Mouse (Mus musculus) cerebellum, postnatal 14 days (tissue): ENCODE measurements around the gene Dennd4a.
"Not testable (repeated sequence)": the region's sequence is repeated elsewhere in the genome, so short reads cannot be mapped to it uniquely, and the experiment has no call there.

ENCODE experiments used
- DNase-seq, 2 experiments: peaks; one replicate each; pipeline ENCODE4 v3.0.0; 2021; ENCODE audit warnings: mixed read lengths in 2 of 2

Gene Dennd4a

DNA sequence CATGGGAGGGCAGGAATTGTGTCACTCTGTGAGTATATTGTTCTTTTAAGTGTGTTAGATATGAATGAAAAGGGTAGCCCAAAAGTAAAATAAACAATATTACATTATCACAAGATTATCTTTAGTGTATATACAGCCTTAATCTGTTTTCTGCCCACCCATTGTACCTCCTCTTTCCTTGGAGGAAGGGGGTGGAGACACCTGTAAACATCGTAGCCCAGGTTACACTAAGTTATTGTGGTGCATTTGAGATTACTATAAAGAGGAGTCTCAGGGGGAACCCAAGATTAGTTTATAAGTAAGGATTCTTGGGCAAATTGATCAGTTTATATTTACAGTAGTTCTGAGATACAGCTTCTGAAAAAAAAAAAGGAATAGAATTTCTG lies 1.3 kb downstream of the Dennd4a start:
- DNase-seq = no peak

DNA sequence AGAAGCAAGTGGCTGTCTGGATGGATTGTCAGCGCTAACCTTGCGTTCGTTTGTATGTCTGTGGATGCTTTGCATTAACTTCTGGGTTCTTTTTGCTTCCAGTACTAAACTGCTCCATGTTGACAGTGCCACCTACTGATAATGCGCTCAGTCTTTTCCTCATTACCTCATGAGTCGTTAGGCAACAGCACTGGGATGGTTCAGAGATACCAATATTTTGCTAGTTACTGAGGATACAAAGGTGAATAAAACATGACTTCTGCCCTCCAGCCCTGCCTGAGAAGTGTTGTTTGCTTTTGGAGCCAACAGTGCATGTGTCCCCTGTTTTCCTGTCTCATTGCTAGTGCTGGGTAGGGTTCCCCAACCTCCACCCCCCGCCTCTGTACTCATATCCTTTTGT lies 3.1 kb downstream of the Dennd4a start:
- no peak for DNase-seq

DNA sequence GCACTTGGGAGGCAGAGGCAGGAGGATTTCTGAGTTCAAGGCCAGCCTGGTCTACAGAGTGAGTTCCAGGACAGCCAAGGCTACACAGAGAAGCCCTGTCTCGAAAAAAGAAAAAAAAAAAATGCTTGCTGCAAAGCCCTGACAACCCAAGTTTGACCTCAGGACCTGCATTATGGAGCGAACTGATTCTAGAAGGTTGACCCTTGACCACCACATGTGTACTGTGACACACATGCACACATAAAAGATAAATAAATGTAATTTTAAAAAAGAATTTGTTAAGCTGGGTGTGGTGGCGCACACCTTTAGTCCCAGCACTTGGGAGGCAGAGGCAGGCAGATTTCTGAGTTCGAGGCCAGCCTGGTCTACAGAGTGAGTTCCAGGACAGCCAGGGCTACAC lies 8.5 kb downstream of the Dennd4a start:
- not testable (repeated sequence) for DNase-seq

DNA sequence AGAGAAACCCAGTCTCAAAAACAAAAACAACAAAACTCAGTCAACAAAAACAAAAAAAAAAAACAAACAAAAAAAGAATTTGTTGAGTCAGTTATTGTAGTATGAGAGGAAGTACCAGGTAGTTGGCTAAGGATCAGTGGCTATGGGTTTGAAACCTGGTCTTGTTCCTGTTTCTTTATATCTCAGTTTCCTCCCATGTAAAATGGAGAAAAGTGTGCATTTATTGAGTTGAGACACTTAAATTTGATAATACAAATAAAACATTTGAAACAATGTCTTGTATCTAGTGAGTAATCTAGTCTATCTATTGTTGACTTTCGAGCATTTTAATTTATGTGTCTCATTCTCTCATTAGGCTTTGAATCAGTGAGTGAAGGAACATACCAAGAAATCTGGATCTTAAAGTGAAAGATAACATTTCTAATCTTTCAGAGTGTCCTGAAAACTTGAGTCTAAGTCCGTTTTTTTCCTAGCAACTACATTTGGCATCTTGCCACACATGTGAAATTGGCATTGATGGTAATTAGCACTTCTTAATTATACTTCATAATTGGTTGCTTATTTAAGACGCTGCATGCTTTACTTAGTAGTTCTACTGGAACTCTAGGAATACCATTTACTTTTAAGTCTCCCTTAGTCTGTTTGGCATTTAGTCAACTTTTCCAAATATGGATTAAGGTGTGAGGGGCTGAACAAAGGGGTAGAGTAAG lies 9.1 kb downstream of the Dennd4a start:
- no peak for DNase-seq

DNA sequence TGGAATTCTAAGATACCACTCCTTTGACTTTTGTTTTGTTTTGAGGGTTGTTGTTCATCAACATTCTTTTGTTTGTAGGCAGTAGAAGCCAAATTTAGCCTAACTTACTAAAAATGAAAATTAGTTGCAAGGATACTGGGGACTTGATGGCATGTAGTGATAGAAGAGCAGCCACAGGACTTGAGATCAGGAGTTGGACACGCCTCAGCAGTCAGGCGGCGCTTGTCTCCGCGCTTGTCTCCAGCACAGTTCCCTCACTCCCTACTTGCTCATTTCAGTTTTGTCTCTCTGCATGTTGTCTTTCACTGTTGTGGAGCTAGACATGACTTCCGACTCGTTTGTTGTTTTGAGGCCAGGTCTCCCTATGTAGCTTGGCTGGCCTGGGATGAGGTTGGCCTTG lies 11.1 kb downstream of the Dennd4a start:
- peak in 1 of 2 experiments; percentile 13 for DNase-seq

DNA sequence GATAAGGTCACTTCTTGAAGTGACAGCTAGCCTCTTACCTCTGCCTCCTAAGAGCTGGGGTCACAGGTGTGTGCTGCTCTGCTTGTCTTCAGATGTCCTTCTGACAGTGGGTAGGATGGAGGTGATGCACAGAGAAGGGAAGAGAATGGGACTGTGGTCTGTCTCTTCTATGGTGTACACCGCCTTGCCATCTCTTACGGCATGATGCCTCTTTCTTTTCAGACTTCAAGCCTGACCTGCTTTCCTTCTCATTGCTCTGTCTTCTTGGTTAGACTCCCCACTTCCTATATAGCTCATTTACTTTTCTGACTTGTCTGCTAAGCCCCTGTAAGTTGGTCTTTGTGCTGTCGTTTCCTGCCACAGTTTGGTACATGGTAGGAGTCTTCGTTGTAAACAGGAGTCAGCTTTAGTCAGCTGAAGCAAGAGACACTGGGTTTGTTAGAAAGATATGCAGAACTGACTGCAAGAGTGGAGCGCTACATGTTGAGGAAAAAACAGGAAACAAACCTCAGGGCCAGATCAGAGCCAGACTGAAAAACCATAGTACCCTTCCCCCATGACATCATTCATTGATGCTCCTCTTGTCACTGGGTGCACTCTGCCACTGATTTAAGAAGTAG lies 13.4 kb downstream of the Dennd4a start:
- no peak for DNase-seq

DNA sequence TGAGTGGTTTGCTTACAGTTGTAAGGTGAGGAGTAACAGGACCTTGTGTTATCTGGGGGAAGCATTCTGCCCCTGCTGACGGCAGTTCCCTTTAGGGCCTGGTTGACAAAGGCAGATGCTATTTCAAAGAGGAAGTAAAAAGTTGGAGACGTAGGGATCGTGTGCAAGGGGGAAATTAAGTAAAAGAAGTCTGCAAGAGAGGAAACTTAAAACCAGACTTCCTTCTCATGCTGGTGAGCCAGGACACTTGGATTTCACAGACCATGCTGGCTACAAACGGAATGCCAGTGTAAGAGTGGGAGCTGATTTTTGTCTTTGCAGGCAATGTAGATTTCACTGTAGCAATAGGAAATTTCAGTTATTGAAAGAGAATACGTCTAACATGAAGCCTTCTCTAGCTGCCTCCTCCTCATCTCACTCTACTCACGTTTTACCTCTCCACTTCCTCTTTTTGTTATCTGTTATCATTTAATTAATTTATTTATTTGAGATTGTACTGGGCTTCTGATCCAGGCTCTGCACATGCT lies 19.0 kb downstream of the Dennd4a start:
- DNase-seq = no peak

DNA sequence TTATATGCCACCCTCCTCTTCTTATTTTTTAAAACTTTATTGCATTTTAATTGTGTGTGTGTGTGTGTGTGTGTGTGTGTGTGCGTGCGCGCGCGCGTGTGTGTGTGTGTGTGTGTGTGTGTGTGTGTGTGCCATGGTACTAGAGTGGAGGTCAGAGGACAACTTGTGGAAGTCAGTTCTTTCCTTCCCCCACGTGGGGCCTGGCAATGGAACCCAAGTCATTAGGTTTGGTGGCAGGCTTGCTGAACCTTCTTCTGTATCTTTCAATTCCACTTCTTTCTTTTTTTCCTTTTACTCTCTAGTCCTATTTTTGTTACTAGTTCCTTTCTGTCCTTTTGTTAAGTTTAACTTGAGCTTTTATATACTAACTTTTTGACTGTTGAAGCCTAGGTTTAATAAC lies 19.5 kb downstream of the Dennd4a start:
- DNase-seq = no peak

DNA sequence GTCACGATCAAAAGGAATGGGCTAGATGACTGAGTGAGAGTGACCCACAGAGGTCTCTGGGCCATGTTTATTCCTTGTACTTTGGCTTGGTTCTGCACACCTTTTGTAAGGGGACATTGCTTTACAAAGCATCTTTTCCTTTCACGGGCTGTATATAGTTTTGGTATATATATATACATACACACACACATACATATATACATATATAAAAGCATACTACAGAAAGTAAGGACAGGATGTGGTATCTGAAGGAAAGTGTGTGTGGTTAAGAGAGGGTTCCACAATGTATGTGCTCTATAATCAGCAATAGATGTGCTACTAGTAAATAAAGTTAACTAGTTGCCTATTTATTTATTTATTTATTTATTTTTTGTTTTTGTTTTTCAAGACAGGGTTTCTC lies 20.6 kb downstream of the Dennd4a start:
- DNase-seq = no peak

DNA sequence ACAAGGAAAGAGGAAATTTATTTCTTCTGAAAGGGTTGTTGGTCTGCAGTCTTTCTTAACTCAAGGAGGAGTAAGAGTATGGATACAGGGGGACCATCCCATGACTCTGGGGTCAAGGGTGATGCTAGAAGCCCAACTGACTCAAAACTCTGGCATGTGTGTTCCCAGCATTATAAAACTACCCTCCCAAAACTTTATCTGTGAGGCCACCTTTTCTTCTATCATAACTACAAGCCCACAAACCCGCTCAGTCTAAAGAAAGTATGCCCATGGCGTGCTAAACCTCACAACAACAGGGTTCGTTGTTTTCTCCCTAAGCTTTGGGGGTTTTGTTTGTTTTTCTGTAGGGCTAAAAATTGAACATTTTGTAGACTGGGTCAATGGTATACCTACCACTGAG lies 23.3 kb downstream of the Dennd4a start:
- no peak for DNase-seq

DNA sequence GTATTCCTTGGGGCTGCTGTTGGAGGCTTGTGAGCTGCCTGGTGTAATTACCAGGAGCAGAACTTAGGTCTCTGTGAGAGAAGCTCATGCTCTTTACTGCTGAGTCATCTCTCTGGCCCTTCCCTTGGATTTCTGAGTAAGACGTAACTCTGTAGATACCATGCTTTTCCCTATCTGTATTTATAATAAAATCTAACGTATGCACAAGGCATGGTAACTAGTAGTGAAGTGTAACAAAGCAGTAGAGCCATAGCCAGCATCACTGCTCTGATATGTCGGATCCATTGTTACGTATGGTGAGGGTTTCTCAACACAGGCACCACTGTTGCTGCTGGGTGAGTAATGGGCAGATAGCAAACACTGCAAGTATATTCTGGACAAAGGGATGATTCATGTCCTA lies 34.2 kb downstream of the Dennd4a start:
- DNase-seq = no peak

DNA sequence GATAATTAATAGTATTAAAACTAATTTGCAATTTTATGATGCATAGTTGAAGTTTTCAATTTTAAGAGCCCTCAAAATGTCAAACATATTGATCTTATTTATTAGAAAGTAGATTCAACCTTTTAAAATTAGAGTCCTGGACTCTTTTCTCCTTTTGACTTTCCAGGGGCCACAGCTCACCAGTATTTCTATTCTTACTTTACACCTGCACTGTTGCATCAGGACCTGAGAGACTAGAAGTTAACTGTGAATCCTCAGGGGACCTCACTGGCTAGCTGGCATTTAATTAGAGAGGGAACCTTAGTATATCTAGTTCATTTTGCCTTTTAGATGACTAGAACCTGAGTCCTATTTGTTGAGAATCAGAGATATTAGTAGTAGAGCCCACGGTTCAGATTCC lies 38.4 kb downstream of the Dennd4a start:
- no peak for DNase-seq

DNA sequence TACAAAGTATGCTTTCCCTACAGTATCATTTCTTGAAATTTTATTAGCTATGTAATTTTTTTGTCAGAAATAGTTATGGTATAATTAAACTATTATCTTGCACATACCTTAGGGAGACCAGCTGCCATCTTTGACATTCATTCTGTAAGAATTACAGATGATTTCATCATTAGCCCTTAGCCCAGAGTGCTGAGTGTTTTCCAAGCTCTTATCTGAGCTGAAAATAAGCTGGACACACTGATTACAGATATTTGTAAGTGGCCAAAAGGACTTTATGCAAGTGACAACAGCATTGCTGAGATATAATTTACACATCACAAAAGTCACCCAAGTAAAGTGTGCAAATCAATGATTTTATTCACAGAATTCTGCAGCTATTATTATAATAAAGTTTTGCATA lies 48.9 kb downstream of the Dennd4a start:
- no peak for DNase-seq

DNA sequence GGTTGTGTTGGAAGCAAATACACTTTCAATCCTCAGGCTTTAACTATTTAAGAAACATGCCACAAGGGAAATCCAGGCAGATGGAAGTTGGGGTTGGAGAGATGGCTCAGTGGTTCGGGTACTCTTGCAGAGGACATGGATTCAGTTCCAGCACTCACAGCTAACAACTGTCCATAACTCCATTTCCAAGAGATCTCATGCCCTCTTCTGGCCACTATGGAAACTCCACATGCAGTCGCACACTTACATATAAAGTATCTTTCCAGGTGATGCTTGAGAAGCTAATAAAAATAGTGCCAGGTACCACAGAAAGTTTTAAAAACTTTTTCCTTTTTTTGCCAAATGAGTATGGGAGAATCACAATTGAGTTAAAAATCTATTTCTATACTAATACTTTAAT lies 51.5 kb downstream of the Dennd4a start:
- DNase-seq = no peak

DNA sequence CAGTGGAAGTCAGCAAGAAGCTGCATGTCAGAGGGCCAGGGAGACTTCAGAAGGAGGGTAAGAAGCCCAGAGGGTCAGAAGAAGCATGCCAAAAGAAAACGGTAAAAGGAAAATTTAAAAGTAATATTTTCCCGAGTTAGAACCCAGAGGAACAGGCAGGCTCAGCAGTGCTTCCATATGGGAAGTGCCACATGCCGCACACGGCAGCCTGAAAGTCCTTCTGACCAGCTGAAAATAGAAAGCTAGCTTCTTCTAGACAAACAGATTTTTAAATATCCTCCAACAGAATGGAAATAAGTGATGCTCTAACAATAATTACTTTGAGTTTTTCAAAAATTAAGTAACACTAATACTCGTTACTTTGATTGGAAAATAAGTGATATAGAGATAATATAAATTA lies 74.9 kb downstream of the Dennd4a start:
- DNase-seq = no peak

DNA sequence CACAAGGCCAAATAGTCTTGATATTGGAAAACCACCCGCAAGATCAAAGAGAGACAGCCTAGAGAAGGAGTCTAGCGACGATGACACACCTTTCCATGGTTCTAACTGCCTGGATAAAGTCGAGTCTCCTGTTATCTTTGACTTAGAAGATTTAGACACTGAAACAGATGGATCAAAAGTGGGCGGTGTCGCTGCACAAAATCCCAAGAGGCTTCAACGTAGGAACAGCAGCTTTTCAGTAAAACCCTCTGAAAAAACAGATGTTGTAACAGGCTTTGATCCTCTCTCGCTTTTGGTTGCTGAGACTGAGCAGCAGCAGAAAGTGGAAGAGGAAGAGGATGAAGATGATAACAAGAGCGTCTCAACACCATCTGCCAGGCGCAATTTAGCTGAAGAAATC lies 85.5 kb downstream of the Dennd4a start:
- DNase-seq = no peak

DNA sequence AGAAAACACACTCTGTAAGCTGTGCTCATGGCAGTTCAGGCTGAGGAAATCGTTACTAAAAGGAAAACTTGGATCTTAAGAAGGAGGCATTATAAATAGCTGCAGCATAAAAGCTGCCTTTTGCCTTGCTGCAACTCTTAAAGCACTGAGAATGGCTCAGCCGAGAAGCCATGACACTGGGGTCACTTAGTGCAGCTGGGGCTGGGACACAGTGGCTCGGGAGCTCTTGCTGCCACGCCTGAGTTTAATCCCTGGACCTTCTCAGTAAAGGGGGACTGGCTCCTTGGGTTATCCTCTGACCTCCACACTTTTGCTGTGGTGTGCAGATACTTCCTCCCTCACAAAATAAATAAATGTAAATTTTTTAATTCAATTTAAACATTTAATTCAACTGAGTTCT lies 91.7 kb downstream of the Dennd4a start:
- DNase-seq = no peak

DNA sequence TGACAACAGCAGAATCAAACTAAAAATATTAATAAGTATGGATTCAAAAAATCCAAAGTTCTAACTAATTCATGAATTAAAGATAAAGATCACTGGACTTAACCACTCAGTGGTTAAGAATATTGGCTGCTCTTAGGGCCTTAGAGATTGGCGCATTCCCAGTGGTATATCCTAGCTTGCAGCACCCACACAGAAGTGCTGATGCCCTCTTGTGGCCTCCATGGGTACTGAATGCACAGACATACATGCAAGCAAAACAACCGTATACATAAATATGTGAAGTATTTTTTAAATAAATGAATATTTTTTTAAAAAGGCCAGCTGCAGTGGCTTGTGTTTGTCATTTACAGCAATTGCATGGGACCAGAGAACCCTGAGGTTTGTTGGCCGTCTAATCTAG lies 92.2 kb downstream of the Dennd4a start:
- DNase-seq = peak; percentile 86 to 89

DNA sequence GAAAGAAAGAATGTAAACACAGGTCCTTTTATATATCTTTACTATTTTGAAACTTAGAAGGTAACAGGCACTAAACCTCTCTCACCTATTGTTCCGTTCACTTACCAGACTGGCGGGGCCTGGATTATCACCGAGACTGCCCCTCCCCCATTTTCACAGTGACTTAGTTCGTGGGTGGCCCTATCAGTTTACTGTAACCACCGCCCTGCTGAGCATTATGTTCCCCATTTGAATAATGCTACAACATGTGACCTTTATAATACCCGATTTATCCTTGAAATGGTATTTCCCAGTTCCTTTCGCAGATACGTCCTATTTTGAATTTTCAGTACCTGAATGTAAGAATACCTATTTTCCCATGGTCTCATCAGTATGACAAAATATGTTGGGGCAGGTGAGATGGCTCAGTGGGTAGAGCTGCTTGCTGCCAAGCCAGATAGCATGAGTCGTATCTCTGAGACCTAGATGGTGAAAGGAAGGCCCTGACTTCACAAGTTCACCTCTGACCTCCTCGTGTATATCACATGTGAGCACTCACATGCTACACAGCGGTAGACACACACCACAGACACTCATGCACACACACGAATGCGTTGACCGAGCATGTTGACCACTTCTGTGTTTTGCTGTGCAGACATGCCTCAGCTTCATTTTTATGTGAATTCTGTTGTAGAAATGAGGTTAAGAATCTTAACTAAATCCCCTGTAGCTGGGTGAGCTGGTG lies 93.9 kb downstream of the Dennd4a start:
- no peak for DNase-seq

DNA sequence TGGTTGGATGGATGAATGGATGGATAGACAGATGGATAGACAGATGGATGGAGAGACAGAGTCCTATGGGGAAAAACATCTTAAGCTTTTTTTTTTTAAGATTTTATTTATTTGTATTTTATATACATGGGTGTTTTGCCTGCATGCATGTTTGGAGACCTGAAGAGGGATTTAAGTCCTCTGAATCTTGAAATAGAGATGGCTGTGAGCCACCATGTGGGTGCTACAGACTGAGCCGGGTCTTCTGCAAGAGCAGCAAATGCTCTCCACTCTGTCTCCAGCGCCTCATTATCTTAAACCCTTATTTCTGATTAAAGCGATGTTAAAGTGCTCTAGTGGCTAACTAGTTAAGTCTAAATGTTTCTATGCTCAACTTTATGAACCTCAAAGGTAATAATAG lies 96.3 kb downstream of the Dennd4a start:
- no peak for DNase-seq

DNA sequence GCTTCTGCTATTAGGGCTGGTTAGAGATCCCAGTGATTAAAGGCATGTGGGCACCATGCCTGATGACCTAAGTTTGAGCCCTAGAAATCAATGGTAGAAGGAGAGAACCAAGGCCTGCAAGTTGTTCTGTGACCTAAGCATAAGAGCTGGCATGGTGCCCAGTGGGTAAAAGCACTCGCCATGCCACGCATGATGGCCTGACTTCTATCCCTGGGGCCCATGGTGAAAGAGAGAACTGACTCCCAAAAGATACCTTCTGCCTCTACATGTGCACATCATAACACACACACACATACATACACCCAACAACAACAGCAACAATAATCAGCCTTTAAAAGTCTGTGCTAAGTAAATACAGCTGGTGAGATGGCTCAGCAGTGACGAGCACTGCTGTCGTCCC lies 102.3 kb downstream of the Dennd4a start:
- DNase-seq = no peak

DNA sequence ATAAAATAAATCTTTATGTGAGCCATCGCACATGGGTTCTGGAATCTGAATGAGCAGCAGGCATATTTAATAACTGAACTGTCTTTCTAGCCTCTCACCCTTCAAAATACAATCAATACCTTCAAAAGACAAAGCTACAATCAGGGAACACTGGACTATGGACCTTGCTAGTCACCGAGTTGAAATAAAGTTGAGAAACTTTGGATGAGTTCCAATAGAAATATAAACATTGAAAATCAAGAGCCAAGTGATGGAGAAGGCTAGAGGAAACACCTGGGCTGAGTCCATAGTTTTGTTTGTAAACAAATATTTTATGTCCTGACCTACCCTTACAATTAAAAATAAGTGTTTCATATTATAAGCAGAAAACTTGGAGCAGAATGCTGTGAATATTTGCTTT lies 102.8 kb downstream of the Dennd4a start:
- no peak for DNase-seq

DNA sequence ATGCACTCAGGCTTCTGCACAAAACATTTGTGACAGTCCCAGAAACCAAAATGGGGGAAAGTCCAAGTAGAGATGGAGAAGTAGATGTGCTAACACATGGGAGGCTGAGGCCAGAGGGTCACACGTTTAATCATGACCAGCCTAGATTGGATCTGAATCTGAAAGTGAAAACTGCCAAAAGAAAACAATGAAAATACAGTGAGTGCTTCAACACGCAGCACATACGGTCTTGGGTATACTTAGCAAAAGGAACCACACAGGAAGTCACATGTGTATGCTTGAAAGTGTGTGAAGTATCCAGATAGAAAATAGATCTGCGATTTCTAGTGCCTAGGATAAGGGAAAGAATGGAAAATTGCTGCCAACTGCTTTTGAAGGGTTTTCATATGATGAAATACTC lies 103.5 kb downstream of the Dennd4a start:
- DNase-seq = no peak

DNA sequence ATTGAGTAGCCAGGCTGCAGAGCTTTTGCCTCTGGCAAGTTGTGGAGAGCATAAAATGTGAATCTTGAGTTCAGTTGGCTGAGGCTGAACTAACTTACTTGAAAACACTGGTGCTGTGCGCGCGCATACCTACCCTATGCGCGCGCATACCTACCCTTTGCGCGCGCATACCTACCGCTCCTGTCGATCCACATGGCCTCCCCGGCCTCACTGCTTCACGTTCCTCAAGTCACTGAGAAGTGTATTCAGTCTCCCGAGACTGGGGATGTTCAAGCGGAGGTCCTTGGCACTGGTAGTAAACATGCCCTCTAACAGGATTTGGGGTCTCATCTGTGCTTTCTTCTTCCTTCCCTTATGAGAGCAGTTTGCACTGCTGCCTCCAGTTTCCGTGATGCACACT lies 107.4 kb downstream of the Dennd4a start:
- DNase-seq = no peak
